Mouse (Mus musculus) thymus, postnatal 0 days (tissue): Measurements from ENCODE around the gene Chd2. TPM values are rescaled to one million over a fixed set of nuclear protein-coding genes. Genes with fewer than 3 reads are reported as not detected.
"Not testable (repeated sequence)": the region's sequence is repeated elsewhere in the genome, so short reads cannot be mapped to it uniquely, and the experiment has no call there.

Experiments
- DNase-seq: peaks from one replicate; pipeline ENCODE4 v3.0.0-alpha.2; 2015; ENCODE audit warnings: low spot score
- polyA plus RNA-seq: library from polyadenylated mRNA; unstranded; fragments of >200 nt; fragmentation: Nextera tagmentation; extraction: Ambion mirVana; gene quantifications from 2 replicates; pipeline ENCODE4 v1.2.1, GENCODE M21; 2015

Chd2 gene
- polyA plus RNA-seq, 1 experiment from 2014 or later: 64.2 TPM

DNA sequence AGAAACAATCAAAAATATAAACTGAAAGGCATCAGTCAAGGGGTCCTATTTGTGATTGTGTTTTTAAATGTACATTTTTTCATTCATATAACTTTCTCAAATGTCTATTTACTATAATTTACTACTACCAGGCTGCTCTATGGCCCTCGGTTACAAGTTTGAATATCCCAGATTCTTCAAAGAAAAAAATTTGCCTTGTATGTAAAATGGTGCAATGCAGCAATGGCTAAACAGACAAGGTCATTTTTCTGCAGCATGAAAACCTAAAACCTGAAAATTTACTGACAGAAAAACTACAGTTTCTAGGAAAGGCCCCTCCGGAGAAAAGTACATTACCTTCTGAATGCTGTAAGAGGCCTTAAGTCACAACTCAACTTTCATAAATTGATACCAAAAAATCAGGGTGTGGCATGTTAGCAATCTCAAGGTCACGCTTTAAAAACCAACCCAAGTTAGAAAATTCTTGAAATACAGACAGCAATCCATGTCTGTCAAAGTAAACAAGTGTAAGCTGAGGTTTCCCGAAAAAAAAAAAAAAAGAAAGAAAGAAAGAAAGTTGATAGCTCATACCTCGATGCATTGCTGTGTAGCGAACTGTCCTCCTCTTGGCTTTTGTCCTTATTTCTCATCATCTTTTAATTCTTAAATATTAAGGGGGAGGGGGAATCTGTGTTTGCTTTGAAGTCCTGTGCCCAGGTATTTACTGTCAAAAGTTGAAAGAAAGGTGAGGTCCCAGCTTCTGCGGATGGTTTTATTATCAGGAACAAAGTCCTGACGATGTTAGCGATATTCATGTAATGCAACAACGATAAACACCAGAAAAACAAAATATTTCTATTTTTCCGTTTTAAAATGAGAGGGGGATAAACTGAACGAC is 1.2 kb downstream of the Chd2 start:
- peak; percentile 30 for DNase-seq

GRCm38 (mm10) chr7:73539116-73539682 is 2.4 kb downstream of the Chd2 start:
- peak; percentile 54 for DNase-seq

GRCm38 (mm10) chr7:73538424-73539079 is 3.1 kb downstream of the Chd2 start:
- DNase-seq: peak; percentile 23

- peak; percentile 99 for DNase-seq
Measured at GRCm38 (mm10) chr7:73537634-73538423, 3.8 kb downstream of the Chd2 start.

DNA sequence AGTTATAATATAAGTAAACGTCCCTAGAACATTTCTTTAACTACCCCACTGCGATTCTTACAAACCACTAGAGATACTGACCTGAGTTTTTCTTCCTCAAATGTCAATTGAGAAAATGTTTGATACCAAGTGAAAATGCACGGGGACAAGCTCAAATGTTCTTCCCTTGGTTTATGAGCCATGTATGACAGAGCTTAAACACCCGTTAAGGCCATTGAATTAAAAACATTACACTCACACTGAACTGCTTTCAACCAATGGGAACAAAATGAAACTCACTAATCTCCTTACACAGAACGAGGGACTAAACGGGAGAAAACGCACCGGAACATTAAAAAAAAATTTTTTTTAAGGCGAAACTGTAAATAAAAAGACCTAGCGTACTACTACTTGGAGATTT is 4.4 kb downstream of the Chd2 start:
- DNase-seq: no peak

GRCm38 (mm10) chr7:73536579-73536978 is 5.1 kb downstream of the Chd2 start:
- DNase-seq: no peak

DNA sequence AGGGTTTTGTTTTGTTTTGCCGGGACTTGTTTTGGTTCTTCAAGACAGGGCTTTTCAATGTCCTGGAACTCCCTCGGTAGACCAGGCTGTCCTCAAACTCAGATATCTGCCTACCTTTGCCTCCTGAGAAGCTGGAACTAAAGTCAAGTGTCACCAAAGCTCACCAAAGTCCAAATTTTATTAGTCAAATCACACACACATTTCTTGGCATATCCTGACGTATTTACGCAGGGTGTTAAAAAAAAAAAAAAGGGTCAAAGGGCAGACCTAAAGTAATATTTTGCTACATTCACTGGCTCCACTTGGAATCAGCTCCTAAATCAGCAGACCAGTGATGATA is 5.8 kb downstream of the Chd2 start:
- DNase-seq: no peak

GRCm38 (mm10) chr7:73534937-73535860 is 6.4 kb downstream of the Chd2 start:
- no peak for DNase-seq

DNA sequence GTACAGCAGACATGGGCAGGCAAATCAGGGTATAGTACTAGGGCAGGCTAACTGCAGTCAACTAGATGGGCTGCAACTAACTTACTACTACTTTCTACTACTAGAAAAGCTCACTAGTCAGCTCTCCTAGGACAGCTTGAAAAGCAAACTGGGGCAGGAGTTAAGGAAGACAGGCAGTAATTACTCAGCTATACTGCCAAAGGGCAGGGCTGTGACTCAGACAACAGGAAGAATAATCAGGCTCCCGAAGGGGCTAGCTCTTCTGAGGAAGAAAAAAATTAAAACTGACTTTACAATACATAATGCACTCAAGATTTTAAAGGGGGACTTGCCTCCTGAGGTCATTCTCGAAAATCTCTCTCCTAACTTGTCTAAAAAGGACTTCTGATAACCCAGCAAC is 8.2 kb downstream of the Chd2 start:
- DNase-seq: no peak

DNA sequence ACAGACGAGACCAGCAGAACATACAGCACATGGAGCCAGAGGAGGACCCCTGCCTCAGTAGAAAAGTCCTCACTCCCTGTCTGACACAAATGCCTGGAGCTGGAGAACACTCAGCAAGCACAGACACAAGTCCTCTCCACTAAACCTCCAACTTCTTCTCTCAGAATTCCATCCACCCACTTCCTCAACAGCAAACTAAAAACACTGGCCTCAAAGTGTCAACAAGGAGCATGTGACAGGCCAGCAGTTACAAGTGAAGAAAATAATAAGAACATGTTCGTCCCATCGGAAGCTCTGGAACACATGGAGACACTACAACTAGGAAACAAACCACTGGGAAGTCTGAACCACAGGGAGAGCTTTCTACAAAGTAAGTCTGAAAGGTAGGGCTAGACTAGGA is 8.7 kb downstream of the Chd2 start:
- DNase-seq: no peak

DNA sequence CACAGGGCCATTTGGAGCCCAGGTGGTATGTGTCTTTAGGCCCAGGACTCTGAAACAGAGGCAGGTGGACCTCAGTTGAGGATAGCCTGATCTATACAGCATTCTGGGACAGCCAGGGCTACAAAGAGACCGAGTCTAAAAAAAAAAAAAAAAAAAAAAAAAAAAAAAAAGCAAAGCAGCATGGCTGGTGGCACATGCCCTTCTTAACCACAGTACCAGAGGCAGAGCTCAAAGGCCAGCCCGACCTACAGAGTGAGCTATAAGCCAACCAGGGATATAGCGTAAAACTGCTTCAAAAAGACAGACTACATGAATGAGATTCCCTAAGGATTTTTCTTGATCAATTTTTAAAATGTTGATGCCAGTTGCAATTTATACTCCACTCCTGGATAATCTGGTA is 9.5 kb downstream of the Chd2 start:
- no peak for DNase-seq

GRCm38 (mm10) chr7:73531506-73532093 is 10.0 kb downstream of the Chd2 start:
- no peak for DNase-seq

- DNase-seq: peak; percentile 51
Measured at GRCm38 (mm10) chr7:73530846-73531245, 10.8 kb downstream of the Chd2 start.

DNA sequence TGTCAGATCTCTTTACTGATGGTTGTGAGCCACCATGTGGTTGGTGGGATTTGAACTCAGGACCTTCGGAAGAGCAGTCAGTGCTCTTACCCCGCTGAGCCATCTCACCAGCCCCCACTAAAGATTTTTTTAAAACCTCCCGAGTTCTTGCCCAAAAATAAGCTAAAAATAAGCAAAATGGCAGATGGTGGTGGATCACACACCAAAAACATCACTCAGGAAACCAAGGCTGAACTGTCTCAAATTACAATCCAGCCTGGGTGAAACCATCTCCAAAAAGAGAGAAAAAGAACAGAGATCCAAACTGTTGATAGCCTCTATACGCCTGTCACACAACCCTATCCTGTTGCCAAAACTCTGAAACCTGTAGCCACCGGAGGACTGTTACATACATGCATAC is 11.5 kb downstream of the Chd2 start:
- no peak for DNase-seq

GRCm38 (mm10) chr7:73529261-73529660 is 12.4 kb downstream of the Chd2 start:
- DNase-seq: no peak

GRCm38 (mm10) chr7:73528377-73528894 is 13.2 kb downstream of the Chd2 start:
- not testable (repeated sequence) for DNase-seq

DNA sequence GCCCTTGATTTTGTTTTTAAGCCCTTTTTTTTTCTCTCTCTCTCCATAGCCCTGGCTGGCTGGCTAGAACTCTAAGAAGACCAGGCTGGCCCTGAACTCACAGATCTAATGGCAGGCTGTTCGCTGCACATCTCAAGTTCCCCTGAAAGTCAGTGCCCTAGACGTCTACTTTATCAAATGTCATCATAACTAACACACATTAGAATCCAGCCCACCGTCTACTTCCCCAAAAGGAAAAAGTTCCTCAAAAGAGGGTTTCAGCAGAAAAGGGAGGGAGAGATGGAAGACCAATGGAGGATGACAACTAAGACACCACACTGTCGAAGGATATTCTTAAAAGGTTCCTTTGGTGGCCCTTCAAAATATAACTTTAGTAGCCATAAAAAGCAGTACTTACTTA is 14.4 kb downstream of the Chd2 start:
- DNase-seq: no peak

GRCm38 (mm10) chr7:73524454-73524952 is 17.1 kb downstream of the Chd2 start:
- peak; percentile 81 for DNase-seq

DNA sequence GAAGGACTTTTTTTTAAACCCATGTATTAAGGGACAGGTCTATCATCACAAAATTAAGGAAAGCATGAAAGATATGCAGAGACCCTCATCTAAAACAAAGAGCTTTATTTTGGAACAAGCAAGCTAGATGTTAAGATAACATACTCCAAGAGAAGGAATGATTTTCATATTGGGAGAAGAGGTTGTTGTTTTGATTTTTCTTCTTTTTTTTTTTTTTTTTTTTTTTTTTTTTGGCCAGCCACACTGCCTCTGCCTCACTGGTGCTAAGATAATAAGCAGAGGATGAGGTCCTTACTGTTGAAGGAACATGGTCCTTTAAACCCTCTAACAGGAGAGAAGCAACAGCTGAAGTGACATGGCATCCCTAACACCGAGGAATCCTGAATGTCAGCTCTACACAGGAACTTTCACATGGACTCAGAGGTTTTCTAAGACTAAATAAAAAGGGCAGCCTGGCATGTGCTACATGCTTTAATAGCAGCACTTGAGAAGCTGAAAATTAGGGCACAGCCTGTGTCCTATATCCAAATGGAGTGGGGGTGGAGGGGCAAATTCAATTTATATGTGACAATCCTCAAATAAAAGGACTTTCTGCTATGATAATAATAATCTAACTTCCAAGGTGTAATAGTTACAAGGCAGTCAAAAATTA is 17.9 kb downstream of the Chd2 start:
- DNase-seq: no peak
